Mouse (Mus musculus): ENCODE results near the gene Rbm19.

GRCm38 (mm10) chr5:120206313-120206943 lies 90.2 kb downstream of the Rbm19 start:
- TF ChIP-seq CTCF (IDR thresholded peaks at IDR 0.05; ENCODE audit: low read depth) (no peak), EP300 (optimal IDR thresholded peaks at IDR 0.05) (no peak)

Measured in stomach, postnatal 0 days (tissue).